Mouse (Mus musculus) kidney, postnatal 0 days (tissue): ENCODE measurements at regions not wholly inside any gene's neighbourhood (a gene's known extent, or its start where the extent isn't known, plus 50 kb on each side); places are given as distances from the start of the nearest gene placed in this dataset.

Experiments used
- ATAC-seq: fragments of 200-750 bp; cut with Nextera tagmentation; replicated peaks from 2 replicates; pipeline ENCODE4 v1.8.0; 2017; ENCODE audit warnings: low read depth, moderate number of reproducible peaks, moderate TSS enrichment, moderate library complexity; ENCODE audit not compliant: low FRiP score
- DNase-seq: peaks from one replicate; pipeline ENCODE4 v3.0.0-alpha.2; 2016; ENCODE audit warnings: low spot score
- H3K27ac ChIP-seq: fragments of 300-500 bp; sonication (generic); 2 replicates; pipeline ENCODE4 v1.5.1; 2014; ENCODE audit warnings: mild to moderate bottlenecking
- H3K27me3 ChIP-seq: fragments of 300-500 bp; sonication (generic); 2 replicates; pipeline ENCODE4 v1.6.1; 2014; ENCODE audit warnings: low read length, mixed read lengths; ENCODE audit not compliant: insufficient read depth
- H3K36me3 ChIP-seq: fragments of 300-500 bp; sonication (generic); 2 replicates; pipeline ENCODE4 v1.6.1; 2014; ENCODE audit warnings: low read length, mixed read lengths; ENCODE audit not compliant: insufficient read depth
- H3K4me1 ChIP-seq: fragments of 300-500 bp; sonication (generic); replicated peaks from 2 replicates; pipeline ENCODE4 v1.6.1; 2014; ENCODE audit warnings: antibody characterized with exemption, low read length, mixed read lengths; ENCODE audit not compliant: insufficient read depth
- H3K4me2 ChIP-seq: fragments of 300-500 bp; sonication (generic); 2 replicates; pipeline ENCODE4 v1.6.1; 2014; ENCODE audit warnings: mild to moderate bottlenecking, low read length, moderate library complexity, mixed read lengths
- H3K4me3 ChIP-seq: fragments of 300-500 bp; sonication (generic); replicated peaks from 2 replicates; pipeline ENCODE4 v1.5.1; 2014; ENCODE audit warnings: low read depth, low read length
- H3K9ac ChIP-seq: fragments of 300-500 bp; sonication (generic); 2 replicates; pipeline ENCODE4 v1.6.1; 2014; ENCODE audit warnings: low read depth, low read length
- H3K9me3 ChIP-seq: fragments of 300-500 bp; sonication (generic); replicated peaks from 2 replicates; pipeline ENCODE4 v1.6.1; 2016; ENCODE audit warnings: low read length, inconsistent platforms, mixed read lengths
- CTCF ChIP-seq: IDR thresholded peaks from 2 replicates; pipeline ENCODE4 v1.5.1; 2016; ENCODE audit warnings: antibody characterized with exemption, low read depth, mild to moderate bottlenecking, moderate library complexity
- whole genome bisulfite sequencing: fragments of 180-500 bp; shearing (Covaris S2); extraction: QIAGEN DNeasy Blood & Tissue Kit; methylation state at CpG from one replicate; pipeline ENCODE4 v1.1.7; 2014; 5-methylcytosine and 5-hydroxymethylcytosine counted together

- 63% methylated on average over 1 of the region's 1 CpGs for WGBS
- Histone ChIP-seq H3K27me3 (no peaks in the 10 kb centered on the region), H3K9me3 (no peaks in the 10 kb centered on the region), H3K36me3 (no peaks in the 10 kb centered on the region), H3K4me1 (no peaks in the 10 kb centered on the region), H3K9ac (no peak overlapping the region), H3K4me3 (no peak overlapping the region), H3K27ac (no peak overlapping the region), H3K4me2 (no peak overlapping the region)
- DNase-seq (peak; percentile 52), ATAC-seq (peak; percentile 84)
- peak; percentile 77 for TF ChIP-seq CTCF
These were observed 1894.0 kb upstream of the Lrrc6 start for GRCm38 (mm10) chr15:68394749-68395148.

GRCm38 (mm10) chr15:68394157-68394556 is 1893.4 kb upstream of the Lrrc6 start:
- DNase-seq (no peak), ATAC-seq (no peak)
- no peak for TF ChIP-seq CTCF
- no peak overlapping the region for H3K4me2 ChIP-seq
- H3K4me1 ChIP-seq: no peaks in the 10 kb centered on the region
- no peaks in the 10 kb centered on the region for H3K9me3 ChIP-seq
- no peak overlapping the region for H3K27ac ChIP-seq
- WGBS: 75% methylated on average over 4 of the region's 4 CpGs
- H3K4me3 ChIP-seq: no peak overlapping the region
- H3K9ac ChIP-seq: no peak overlapping the region
- H3K27me3 ChIP-seq: no peaks in the 10 kb centered on the region
- H3K36me3 ChIP-seq: no peaks in the 10 kb centered on the region

- Histone ChIP-seq H3K9ac (no peak overlapping the region), H3K4me3 (no peak overlapping the region), H3K9me3 (no peaks in the 10 kb centered on the region), H3K4me2 (no peak overlapping the region), H3K27ac (peak overlapping the region; percentile 60), H3K36me3 (no peaks in the 10 kb centered on the region), H3K4me1 (no peaks in the 10 kb centered on the region), H3K27me3 (no peaks in the 10 kb centered on the region)
- 19% methylated on average over 1 of the region's 1 CpGs for WGBS
- TF ChIP-seq CTCF: no peak
- ATAC-seq: no peak
- no peak for DNase-seq
These were observed 1891.0 kb upstream of the Lrrc6 start for GRCm38 (mm10) chr15:68391737-68392136.

- Histone ChIP-seq H3K4me2 (no peak overlapping the region), H3K9ac (no peak overlapping the region), H3K4me1 (no peaks in the 10 kb centered on the region), H3K27me3 (no peaks in the 10 kb centered on the region), H3K9me3 (no peaks in the 10 kb centered on the region), H3K36me3 (no peaks in the 10 kb centered on the region), H3K27ac (no peak overlapping the region), H3K4me3 (no peak overlapping the region)
- DNase-seq: no peak
- WGBS: 63% methylated on average over 5 of the region's 5 CpGs
- no peak for TF ChIP-seq CTCF
- no peak for ATAC-seq
These were observed 1889.1 kb upstream of the Lrrc6 start for GRCm38 (mm10) chr15:68389855-68390254.

GRCm38 (mm10) chr15:68387349-68388065 is 1886.8 kb upstream of the Lrrc6 start:
- Histone ChIP-seq H3K36me3 (no peaks in the 10 kb centered on the region), H3K27me3 (no peaks in the 10 kb centered on the region), H3K27ac (0 out of 2 replicates have a peak overlapping the region, but pooled peaks have one; percentile 1), H3K9ac (no peak overlapping the region), H3K4me2 (no peak overlapping the region), H3K4me3 (no peak overlapping the region), H3K4me1 (no peaks in the 10 kb centered on the region), H3K9me3 (no peaks in the 10 kb centered on the region)
- ATAC-seq: peak; percentile 69; the same call in 1 of the 2 replicates
- WGBS: 33% methylated on average over 4 of the region's 4 CpGs
- DNase-seq: peak; percentile 43
- TF ChIP-seq CTCF: no peak

GRCm38 (mm10) chr15:68384571-68385335 is 1884.0 kb upstream of the Lrrc6 start:
- no peaks in the 10 kb centered on the region for H3K9me3 ChIP-seq
- no peak for ATAC-seq
- 55% methylated on average over 10 of the region's 10 CpGs for WGBS

More at GRCm38 (mm10) chr15:68384571-68385335, 1884.0 kb upstream of the Lrrc6 start:
- H3K27me3 ChIP-seq: no peaks in the 10 kb centered on the region
- DNase-seq: no peak
- no peak overlapping the region for H3K4me3 ChIP-seq
- no peaks in the 10 kb centered on the region for H3K4me1 ChIP-seq
- H3K27ac ChIP-seq: no peak overlapping the region
- no peaks in the 10 kb centered on the region for H3K36me3 ChIP-seq
- no peak overlapping the region for H3K9ac ChIP-seq
- no peak overlapping the region for H3K4me2 ChIP-seq
- TF ChIP-seq CTCF: no peak
